Mouse (Mus musculus) kidney, postnatal 0 days (tissue): ENCODE measurements around the gene Trappc12. TPM values are rescaled to one million over a fixed set of nuclear protein-coding genes. Genes with fewer than 3 reads are reported as not detected.

ENCODE experiments used
- ATAC-seq: fragments of 200-750 bp; cut with Nextera tagmentation; replicated peaks from 2 replicates; pipeline ENCODE4 v1.8.0; 2017; ENCODE audit warnings: low read depth, moderate number of reproducible peaks, moderate TSS enrichment, moderate library complexity; ENCODE audit not compliant: low FRiP score
- DNase-seq: peaks from one replicate; pipeline ENCODE4 v3.0.0-alpha.2; 2016; ENCODE audit warnings: low spot score
- H3K27ac ChIP-seq: fragments of 300-500 bp; sonication (generic); 2 replicates; pipeline ENCODE4 v1.5.1; 2014; ENCODE audit warnings: mild to moderate bottlenecking
- H3K27me3 ChIP-seq: fragments of 300-500 bp; sonication (generic); 2 replicates; pipeline ENCODE4 v1.6.1; 2014; ENCODE audit warnings: low read length, mixed read lengths; ENCODE audit not compliant: insufficient read depth
- H3K36me3 ChIP-seq: fragments of 300-500 bp; sonication (generic); 2 replicates; pipeline ENCODE4 v1.6.1; 2014; ENCODE audit warnings: low read length, mixed read lengths; ENCODE audit not compliant: insufficient read depth
- H3K4me1 ChIP-seq: fragments of 300-500 bp; sonication (generic); replicated peaks from 2 replicates; pipeline ENCODE4 v1.6.1; 2014; ENCODE audit warnings: antibody characterized with exemption, low read length, mixed read lengths; ENCODE audit not compliant: insufficient read depth
- H3K4me2 ChIP-seq: fragments of 300-500 bp; sonication (generic); 2 replicates; pipeline ENCODE4 v1.6.1; 2014; ENCODE audit warnings: mild to moderate bottlenecking, low read length, moderate library complexity, mixed read lengths
- H3K4me3 ChIP-seq: fragments of 300-500 bp; sonication (generic); replicated peaks from 2 replicates; pipeline ENCODE4 v1.5.1; 2014; ENCODE audit warnings: low read depth, low read length
- H3K9ac ChIP-seq: fragments of 300-500 bp; sonication (generic); 2 replicates; pipeline ENCODE4 v1.6.1; 2014; ENCODE audit warnings: low read depth, low read length
- H3K9me3 ChIP-seq: fragments of 300-500 bp; sonication (generic); replicated peaks from 2 replicates; pipeline ENCODE4 v1.6.1; 2016; ENCODE audit warnings: low read length, inconsistent platforms, mixed read lengths
- CTCF ChIP-seq: IDR thresholded peaks from 2 replicates; pipeline ENCODE4 v1.5.1; 2016; ENCODE audit warnings: antibody characterized with exemption, low read depth, mild to moderate bottlenecking, moderate library complexity
- WGBS: fragments of 180-500 bp; shearing (Covaris S2); extraction: QIAGEN DNeasy Blood & Tissue Kit; methylation state at CpG from one replicate; pipeline ENCODE4 v1.1.7; 2014; 5-methylcytosine and 5-hydroxymethylcytosine counted together
- polyA plus RNA-seq: library from polyadenylated mRNA; unstranded; fragments of >200 nt; fragmentation: Nextera tagmentation; extraction: Ambion mirVana; gene quantifications from 2 replicates; pipeline ENCODE4 v1.2.1, GENCODE M21; 2015

Gene Trappc12
- polyA plus RNA-seq, 1 experiment from 2014 or later = 29.5 TPM

DNA sequence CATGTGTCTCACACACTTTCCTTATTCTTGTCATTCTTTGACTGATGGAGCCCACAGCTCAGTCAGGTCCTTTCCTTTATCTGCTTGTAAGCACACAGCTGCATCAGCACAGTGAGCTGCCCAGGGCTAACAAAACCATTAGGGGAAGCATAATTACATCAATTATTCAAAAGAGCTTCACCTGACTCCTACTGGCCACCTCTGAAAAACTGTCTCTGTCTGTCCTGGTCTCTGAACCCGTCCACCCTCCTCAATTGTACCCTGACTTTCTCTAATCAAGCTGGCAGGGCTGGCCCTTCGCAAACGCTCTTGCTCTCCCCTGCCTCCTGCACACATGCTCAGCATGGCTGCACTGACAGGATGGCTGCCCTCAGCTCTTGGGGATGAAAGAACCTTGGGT is 25.9 kb downstream of the Trappc12 start:
- no peak for TF ChIP-seq CTCF
- no peak for DNase-seq

DNA sequence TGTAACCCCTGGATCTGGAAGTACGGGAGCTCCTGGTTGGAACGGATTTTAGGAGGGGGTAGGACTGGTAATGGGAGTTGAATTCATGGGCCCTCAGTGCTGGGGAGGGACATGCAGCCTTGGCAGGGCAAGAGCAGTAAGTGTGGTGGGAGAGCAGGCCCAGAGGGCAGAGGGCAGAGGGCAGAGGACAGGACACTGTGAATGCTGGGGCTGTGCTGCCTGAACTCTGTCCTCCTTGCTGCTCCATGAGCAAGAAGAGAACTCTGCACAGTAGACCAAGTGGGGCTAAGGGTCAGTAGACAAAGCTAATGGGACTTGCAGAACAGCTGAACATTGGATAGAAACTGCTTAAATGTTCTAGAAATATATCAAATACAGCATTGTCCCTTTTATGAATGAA is 32.2 kb downstream of the Trappc12 start:
- WGBS = 85% methylated on average over 2 of the region's 2 CpGs
- no peak overlapping the region for H3K4me2 ChIP-seq
- DNase-seq (no peak), ATAC-seq (no peak)
- H3K9me3 ChIP-seq = no peaks in the 10 kb centered on the region
- peaks cover 27% of the 10 kb centered on the region for H3K36me3 ChIP-seq
- no peaks in the 10 kb centered on the region for H3K27me3 ChIP-seq
- H3K27ac ChIP-seq = no peak overlapping the region
- no peak for TF ChIP-seq CTCF
- H3K4me1 ChIP-seq = no peaks in the 10 kb centered on the region
- H3K9ac ChIP-seq = no peak overlapping the region
- H3K4me3 ChIP-seq = no peak overlapping the region

More for the DNA sequence above, 25.9 kb downstream of the Trappc12 start:
- Histone ChIP-seq H3K27ac (no peak overlapping the region), H3K4me3 (no peak overlapping the region), H3K4me1 (no peaks in the 10 kb centered on the region), H3K27me3 (no peaks in the 10 kb centered on the region), H3K36me3 (peaks cover 34% of the 10 kb centered on the region), H3K9me3 (no peaks in the 10 kb centered on the region), H3K4me2 (no peak overlapping the region), H3K9ac (no peak overlapping the region)
- WGBS = 78% methylated on average over 3 of the region's 3 CpGs
- ATAC-seq = no peak

DNA sequence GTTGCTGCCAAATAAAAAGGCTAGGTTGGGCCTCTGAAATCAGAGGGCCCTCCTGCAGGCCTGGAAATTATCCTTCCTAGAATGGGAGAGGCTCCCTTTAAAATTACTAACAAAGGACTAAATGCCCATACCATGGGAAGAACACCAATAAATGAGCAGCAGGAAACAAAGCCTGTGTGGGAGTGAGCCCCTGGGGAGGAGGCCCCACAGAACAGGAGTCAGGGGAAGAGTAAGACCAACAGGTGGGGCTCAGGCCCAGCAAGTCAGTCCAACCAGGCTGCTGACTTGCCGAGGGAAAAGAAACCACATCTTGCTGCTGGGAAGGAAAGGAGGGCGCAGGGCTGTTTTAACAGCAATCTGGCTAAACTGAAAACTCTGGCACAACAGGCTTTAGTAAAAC is 33.2 kb downstream of the Trappc12 start:
- Histone ChIP-seq H3K9ac (no peak overlapping the region), H3K4me1 (no peaks in the 10 kb centered on the region), H3K27ac (no peak overlapping the region), H3K4me2 (no peak overlapping the region), H3K36me3 (peaks cover 32% of the 10 kb centered on the region), H3K4me3 (no peak overlapping the region), H3K27me3 (no peaks in the 10 kb centered on the region), H3K9me3 (no peaks in the 10 kb centered on the region)
- WGBS = 88% methylated on average over 2 of the region's 2 CpGs
- no peak for TF ChIP-seq CTCF
- ATAC-seq (no peak), DNase-seq (no peak)

DNA sequence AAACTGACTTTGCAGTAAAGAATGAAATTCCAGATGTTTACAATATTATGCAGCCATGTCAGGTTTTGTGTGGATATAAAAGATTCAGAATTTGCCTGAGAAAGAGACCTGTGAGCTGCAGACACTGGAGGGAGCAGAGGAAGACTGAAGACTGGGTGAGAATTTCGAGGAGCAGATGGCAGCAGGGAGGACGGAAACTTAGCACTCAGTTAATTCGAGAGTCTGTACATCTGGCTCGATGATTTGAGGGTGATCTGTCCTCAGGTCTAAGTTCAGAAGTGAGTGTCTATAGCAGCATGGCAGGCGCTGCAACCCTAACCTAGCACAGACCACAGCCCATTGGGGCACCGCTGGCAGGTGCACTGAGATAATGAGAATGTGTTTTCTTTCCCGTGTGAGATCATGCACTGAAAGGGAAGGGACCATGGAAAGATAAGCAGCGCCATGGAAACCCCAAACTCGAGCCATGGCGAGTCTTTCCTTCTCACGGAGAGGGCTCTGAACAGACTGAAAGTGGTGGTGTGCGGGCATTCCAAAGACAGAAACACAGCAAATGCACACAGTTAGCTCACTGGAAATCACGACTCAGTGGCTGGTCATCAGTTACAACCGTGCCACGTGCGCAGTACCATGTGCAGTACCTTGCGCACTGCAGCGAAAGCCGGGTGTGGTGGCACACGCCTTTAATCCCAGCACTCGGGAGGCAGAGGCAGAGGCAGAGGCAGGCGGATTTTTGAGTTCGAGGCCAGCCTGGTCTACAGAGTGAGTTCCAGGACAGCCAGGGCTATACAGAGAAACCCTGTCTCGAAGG is 35.2 kb downstream of the Trappc12 start:
- ATAC-seq (no peak), DNase-seq (no peak)
- WGBS = 82% methylated on average over 24 of the region's 24 CpGs
- H3K4me3 ChIP-seq = no peak overlapping the region
- peaks cover 23% of the 10 kb centered on the region for H3K36me3 ChIP-seq
- no peak for TF ChIP-seq CTCF
- no peaks in the 10 kb centered on the region for H3K4me1 ChIP-seq
- H3K9me3 ChIP-seq = no peaks in the 10 kb centered on the region
- no peak overlapping the region for H3K27ac ChIP-seq
- H3K4me2 ChIP-seq = no peak overlapping the region
- no peak overlapping the region for H3K9ac ChIP-seq
- no peaks in the 10 kb centered on the region for H3K27me3 ChIP-seq

DNA sequence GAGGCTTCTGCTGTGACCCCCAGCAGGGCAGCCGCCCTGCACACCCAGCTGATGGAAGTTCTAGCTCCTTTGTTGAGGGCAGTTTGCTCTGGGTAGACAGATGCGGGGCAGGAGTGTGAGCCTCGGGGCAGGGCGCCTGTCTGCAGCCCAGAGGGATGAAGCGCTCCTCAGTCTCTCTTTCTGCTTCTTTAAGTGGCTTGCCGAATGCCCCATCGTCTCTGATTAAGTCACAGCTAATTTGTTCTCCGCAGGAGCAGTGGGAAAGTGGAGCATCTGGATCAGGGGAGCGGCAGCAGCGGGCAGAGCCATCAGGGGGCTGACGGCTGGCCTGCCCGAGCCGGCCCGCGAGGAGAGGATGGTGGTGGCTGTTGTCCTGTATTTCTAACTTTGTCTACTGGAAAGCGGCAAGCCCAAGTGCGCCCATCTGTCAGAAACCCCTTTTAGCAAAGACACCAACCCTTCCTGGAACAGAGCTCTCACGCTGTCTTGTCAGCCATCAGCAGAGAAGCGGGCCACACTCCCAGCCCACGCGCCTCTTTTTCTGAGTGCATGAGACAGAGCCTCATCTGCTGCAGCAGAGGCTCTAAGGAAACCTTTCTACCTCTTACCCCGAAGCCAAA is 39.6 kb downstream of the Trappc12 start:
- WGBS = 89% methylated on average over 22 of the region's 22 CpGs
- TF ChIP-seq CTCF = no peak
- DNase-seq = no peak
- Histone ChIP-seq H3K36me3 (peaks cover 23% of the 10 kb centered on the region; the same call in 1 of the 2 replicates), H3K27me3 (no peaks in the 10 kb centered on the region), H3K27ac (no peak overlapping the region), H3K4me1 (no peaks in the 10 kb centered on the region), H3K9me3 (no peaks in the 10 kb centered on the region), H3K4me3 (no peak overlapping the region), H3K9ac (no peak overlapping the region), H3K4me2 (no peak overlapping the region)
- ATAC-seq = no peak

DNA sequence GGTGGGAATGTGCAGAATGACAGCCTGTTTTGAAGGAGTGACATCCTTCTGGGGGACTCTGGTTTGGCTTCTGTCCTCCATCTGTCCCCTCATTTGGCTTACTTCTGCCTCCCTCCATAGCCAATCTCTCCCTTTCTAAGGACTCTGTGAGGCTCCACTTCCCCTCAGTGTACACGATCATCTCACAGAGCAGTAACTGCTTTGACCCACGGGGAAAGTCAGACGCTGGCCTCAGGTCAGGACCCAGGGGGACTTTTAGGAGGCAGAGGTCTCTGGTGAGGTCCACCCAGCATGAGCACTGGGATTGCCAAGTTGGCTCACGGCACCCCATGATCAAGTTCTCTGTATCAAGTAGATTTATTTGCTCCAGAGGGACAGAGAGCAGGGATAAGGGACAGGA is 42.1 kb downstream of the Trappc12 start:
- H3K4me2 ChIP-seq = no peak overlapping the region

More for the DNA sequence above, 42.1 kb downstream of the Trappc12 start:
- ATAC-seq = no peak
- Histone ChIP-seq H3K9me3 (no peaks in the 10 kb centered on the region), H3K9ac (no peak overlapping the region), H3K4me3 (no peak overlapping the region), H3K4me1 (peaks cover 11% of the 10 kb centered on the region; the same call in 1 of the 2 replicates), H3K36me3 (peaks cover 23% of the 10 kb centered on the region; the same call in 1 of the 2 replicates), H3K27ac (no peak overlapping the region), H3K27me3 (no peaks in the 10 kb centered on the region)
- WGBS = 72% methylated on average over 4 of the region's 4 CpGs
- no peak for TF ChIP-seq CTCF
- DNase-seq = no peak
